Mouse (Mus musculus) spleen, adult 12 weeks (tissue): Measurements from ENCODE around the gene Relt.

Source experiments
- DNase-seq: peaks from one replicate; pipeline ENCODE4 v3.0.0; 2022; ENCODE audit warnings: low spot score

The Relt gene

GRCm38 (mm10) chr7:100862828-100863638 is at the start of gene Relt:
TSS of gene Relt (minus strand) at chr7:100863446.
- peak; percentile 93 for DNase-seq

- no peak for DNase-seq
Observed at GRCm38 (mm10) chr7:100911791-100912190, 48.5 kb upstream of the Relt start.

GRCm38 (mm10) chr7:100911246-100911770 is 48.1 kb upstream of the Relt start:
- no peak for DNase-seq

GRCm38 (mm10) chr7:100908567-100908966 is 45.3 kb upstream of the Relt start:
- DNase-seq: no peak

- DNase-seq: no peak
Observed at GRCm38 (mm10) chr7:100908061-100908460, 44.8 kb upstream of the Relt start.

- DNase-seq: peak; percentile 59
Observed at GRCm38 (mm10) chr7:100907231-100907630, 44.0 kb upstream of the Relt start.

- no peak for DNase-seq
Observed at GRCm38 (mm10) chr7:100906029-100906789, 43.0 kb upstream of the Relt start.

- DNase-seq: no peak
Observed at GRCm38 (mm10) chr7:100905037-100905436, 41.8 kb upstream of the Relt start.

- no peak for DNase-seq
Observed at GRCm38 (mm10) chr7:100904612-100905011, 41.4 kb upstream of the Relt start.

GRCm38 (mm10) chr7:100902451-100903137 is 39.3 kb upstream of the Relt start:
- DNase-seq: no peak

- no peak for DNase-seq
Observed at GRCm38 (mm10) chr7:100897828-100898227, 34.6 kb upstream of the Relt start.

- no peak for DNase-seq
Observed at GRCm38 (mm10) chr7:100894833-100895226, 31.6 kb upstream of the Relt start.

GRCm38 (mm10) chr7:100894057-100894832 is 31.0 kb upstream of the Relt start:
- DNase-seq: no peak

- DNase-seq: no peak
Observed at GRCm38 (mm10) chr7:100893249-100894056, 30.2 kb upstream of the Relt start.

- peak; percentile 52 for DNase-seq
Observed at GRCm38 (mm10) chr7:100886535-100886934, 23.3 kb upstream of the Relt start.

- no peak for DNase-seq
Observed at GRCm38 (mm10) chr7:100884460-100884859, 21.2 kb upstream of the Relt start.

- DNase-seq: no peak
Observed at GRCm38 (mm10) chr7:100881950-100882349, 18.7 kb upstream of the Relt start.

GRCm38 (mm10) chr7:100881531-100881930 is 18.3 kb upstream of the Relt start:
- no peak for DNase-seq

- peak; percentile 67 for DNase-seq
Observed at GRCm38 (mm10) chr7:100879595-100879994, 16.3 kb upstream of the Relt start.

- no peak for DNase-seq
Observed at GRCm38 (mm10) chr7:100876771-100877170, 13.5 kb upstream of the Relt start.

GRCm38 (mm10) chr7:100876293-100876692 is 13.0 kb upstream of the Relt start:
- no peak for DNase-seq
